Mouse (Mus musculus) heart, adult 2 months (tissue): ENCODE results near the gene Arap1.

ENCODE experiments used
- CTCF ChIP-seq: fragments of 200-600 bp; IDR thresholded peaks from 2 replicates; pipeline ENCODE4 v1.8.1; 2022; ENCODE audit warnings: antibody characterized with exemption, mild to moderate bottlenecking, moderate library complexity
- POLR2A ChIP-seq: fragments of 200-500 bp; IDR thresholded peaks from 2 replicates; pipeline ENCODE4 v1.6.1; 2011; ENCODE audit warnings: mild to moderate bottlenecking, low read depth, low read length, control low read depth; ENCODE audit not compliant: insufficient read depth

DNA sequence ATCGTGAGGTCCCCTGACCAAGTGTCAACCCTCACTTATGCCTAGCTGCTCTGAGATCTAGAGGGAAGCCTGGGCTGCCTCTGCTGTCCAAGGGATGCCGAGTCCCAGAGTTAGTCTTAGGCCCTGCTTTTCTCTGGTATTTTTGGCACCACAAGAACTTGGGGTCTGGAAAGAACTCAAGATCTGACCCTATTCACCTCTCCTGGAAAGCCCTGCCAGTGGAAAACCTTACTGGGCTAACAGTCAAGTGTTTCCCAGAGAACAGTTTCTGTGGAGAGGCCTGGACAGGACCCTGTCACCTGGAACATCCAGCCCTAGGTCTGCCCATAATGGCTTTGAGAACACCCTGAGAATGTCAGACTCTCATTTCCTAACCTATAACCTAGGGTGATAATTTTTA is 876 bp upstream of the Arap1 start:
- no peak for TF ChIP-seq CTCF
- TF ChIP-seq POLR2A = no peak
